ENCODE assay signal across 16 mouse cellular contexts in the genomic region with DNA sequence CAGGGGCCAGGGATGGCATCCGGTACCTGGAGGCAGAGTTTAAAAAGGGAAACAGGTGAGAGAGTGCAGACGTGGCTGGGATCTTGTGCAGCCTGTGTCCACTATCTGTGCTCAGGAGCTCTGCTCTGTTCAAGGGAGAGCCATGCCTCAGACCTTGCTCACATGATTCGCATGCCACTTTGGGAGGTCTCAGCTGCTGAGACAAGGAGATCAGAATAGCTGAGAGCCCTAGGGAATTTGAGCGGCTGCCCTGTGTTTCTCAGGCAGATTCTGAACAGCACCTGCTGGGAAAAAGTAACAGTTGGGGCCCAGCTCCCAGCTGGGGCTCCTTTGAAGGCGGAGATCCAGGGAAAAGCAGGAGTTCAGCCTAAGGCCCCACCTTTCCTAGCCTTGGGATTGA. TPM values are rescaled to one million over a fixed set of nuclear protein-coding genes. Genes with fewer than 3 reads are reported as not detected.
DNase-seq lines count a peak whose midpoint lies in the region; ATAC-seq and TF ChIP-seq lines count a peak whose summit lies in the region.
"Had no signal": no experiment of that assay in that cellular context is flagged by ENCODE, and none has a peak within 500 bp of the region (broad histone marks: within the 10 kb centered on the region; RNA-seq: fewer than 3 reads in every experiment).

No protein-coding gene starts in this region.

- H3K27ac ChIP-seq in heart, embryonic 13.5 days (replicated peaks): peak overlapping the region; percentile 61
- H3K27ac ChIP-seq in liver, embryonic 12.5 days: peak overlapping the region; percentile 39
- H3K27ac ChIP-seq in embryonic facial prominence, embryonic 10.5 days (replicated peaks): peak overlapping the region; percentile 36; the same call in 1 of the 2 replicates
- no peak overlapping the region for H3K27ac ChIP-seq in hindbrain, postnatal 0 days
- H3K27ac ChIP-seq: lung, embryonic 15.5 days had no signal

- H3K27me3 ChIP-seq in heart, embryonic 13.5 days (replicated peaks): 0 out of 2 replicates have a peak, but pooled peaks cover under 1% of the 10 kb centered on the region
- H3K27me3 ChIP-seq in liver, embryonic 12.5 days (replicated peaks): peaks cover under 1% of the 10 kb centered on the region; the same call in 1 of the 2 replicates
- H3K27me3 ChIP-seq in embryonic facial prominence, embryonic 10.5 days (replicated peaks; ENCODE audit: low read depth, poor library complexity, severe bottlenecking): peaks cover 13% of the 10 kb centered on the region
- H3K27me3 ChIP-seq in hindbrain, postnatal 0 days (ENCODE audit: insufficient read depth, low read length): no peaks in the 10 kb centered on the region
- H3K27me3 ChIP-seq: lung, embryonic 15.5 days had no signal

- 56% methylated on average over 5 of the region's 5 CpGs for WGBS in heart, embryonic 13.5 days
- WGBS in liver, embryonic 12.5 days (ENCODE audit: insufficient replicate concordance): 89% methylated on average over 5 of the region's 5 CpGs
- 68% methylated on average over 5 of the region's 5 CpGs for WGBS in embryonic facial prominence, embryonic 10.5 days
- WGBS in hindbrain, postnatal 0 days: 55% methylated on average over 5 of the region's 5 CpGs

- ATAC-seq in heart, embryonic 13.5 days (ENCODE audit: extremely low read depth, insufficient number of reproducible peaks, low FRiP score, low TSS enrichment): no peak
- no peak for ATAC-seq in liver, embryonic 12.5 days
- ATAC-seq in hindbrain, postnatal 0 days: no peak

- H3K9me3 ChIP-seq in heart, embryonic 13.5 days: no peaks in the 10 kb centered on the region
- H3K9me3 ChIP-seq in liver, embryonic 12.5 days (replicated peaks): no peaks in the 10 kb centered on the region
- no peaks in the 10 kb centered on the region for H3K9me3 ChIP-seq in embryonic facial prominence, embryonic 10.5 days
- no peaks in the 10 kb centered on the region for H3K9me3 ChIP-seq in hindbrain, postnatal 0 days (ENCODE audit: low read length)
- H3K9me3 ChIP-seq: lung, embryonic 15.5 days; megakaryocyte, embryonic 14.5 days had no signal

- no peak overlapping the region for H3K4me3 ChIP-seq in heart, embryonic 13.5 days
- no peak overlapping the region for H3K4me3 ChIP-seq in liver, embryonic 12.5 days
- no peak overlapping the region for H3K4me3 ChIP-seq in embryonic facial prominence, embryonic 10.5 days
- H3K4me3 ChIP-seq in hindbrain, postnatal 0 days (ENCODE audit: low read length): no peak overlapping the region
- H3K4me3 ChIP-seq: lung, embryonic 15.5 days; megakaryocyte, embryonic 14.5 days had no signal

- H3K36me3 ChIP-seq in heart, embryonic 13.5 days: peaks cover 87% of the 10 kb centered on the region
- H3K36me3 ChIP-seq in liver, embryonic 12.5 days: peaks cover 81% of the 10 kb centered on the region
- peaks cover 91% of the 10 kb centered on the region for H3K36me3 ChIP-seq in embryonic facial prominence, embryonic 10.5 days (replicated peaks)
- peaks cover 70% of the 10 kb centered on the region for H3K36me3 ChIP-seq in hindbrain, postnatal 0 days (ENCODE audit: insufficient read depth, low read length)

- H3K4me2 ChIP-seq in heart, embryonic 13.5 days: no peak overlapping the region
- H3K4me2 ChIP-seq in liver, embryonic 12.5 days: no peak overlapping the region
- no peak overlapping the region for H3K4me2 ChIP-seq in hindbrain, postnatal 0 days (ENCODE audit: low read depth, low read length)
- H3K4me2 ChIP-seq: lung, embryonic 15.5 days had no signal

- H3K4me1 ChIP-seq in heart, embryonic 13.5 days: peaks cover 48% of the 10 kb centered on the region
- peaks cover 52% of the 10 kb centered on the region for H3K4me1 ChIP-seq in liver, embryonic 12.5 days
- H3K4me1 ChIP-seq in embryonic facial prominence, embryonic 10.5 days: peaks cover 44% of the 10 kb centered on the region
- no peaks in the 10 kb centered on the region for H3K4me1 ChIP-seq in hindbrain, postnatal 0 days (ENCODE audit: insufficient read depth, low read length)

- DNase-seq in heart, adult 9 months (ENCODE audit: low spot score in 2 of 2): no peak
- DNase-seq in liver: no peak
- no peak for DNase-seq in embryonic facial prominence, embryonic 10.5 days (ENCODE audit: low spot score)
- DNase-seq in hindbrain, postnatal 0 days (ENCODE audit: low spot score): no peak
- DNase-seq in yolk sac, embryonic 10.5 days (ENCODE audit: low spot score): no peak
- DNase-seq: cerebellum, adult 11 months; heart, postnatal 14 days; kidney, adult 2 months; layer of hippocampus, adult 9-11 months; left cerebral cortex, postnatal 4 days; right cerebral cortex, adult 18-20 months had no signal

- peak overlapping the region; percentile 58 for H3K9ac ChIP-seq in heart, embryonic 13.5 days
- H3K9ac ChIP-seq in liver, embryonic 12.5 days: no peak overlapping the region
- H3K9ac ChIP-seq in hindbrain, postnatal 0 days (replicated peaks; ENCODE audit: low read length): 0 out of 2 replicates have a peak overlapping the region, but pooled peaks have one; percentile 14
- H3K9ac ChIP-seq: lung, embryonic 15.5 days had no signal

- no peak for TF ChIP-seq CTCF in hindbrain, postnatal 0 days (IDR thresholded peaks at IDR 0.05; ENCODE audit: low read depth)

RNA-seq across cellular contexts. Expression of gene Paqr6, which starts 4.8 kb away (rescaled TPM):
- 2.6 and 3.8 TPM in 2 replicates for polyA plus RNA-seq in heart, embryonic 13.5 days (2015; fragmentation: Nextera tagmentation; extraction: Ambion mirVana)
- 9.2 and 10.0 TPM in 2 replicates for polyA plus RNA-seq in liver, embryonic 12.5 days (2016; fragmentation: Nextera tagmentation; extraction: Ambion mirVana)
- polyA plus RNA-seq in embryonic facial prominence, embryonic 10.5 days (2016; fragmentation: Nextera tagmentation; extraction: Ambion mirVana): 0.43 and 1.2 TPM in 2 replicates
- 8.3 and 10.1 TPM in 2 replicates for total RNA-seq in hindbrain, postnatal 0 days (2014; rRNA removed)
- polyA plus RNA-seq in hindbrain, postnatal 0 days (2015; fragmentation: Nextera tagmentation; extraction: Ambion mirVana): 8.6 and 10.3 TPM in 2 replicates

RNA-seq across cellular contexts. Expression of gene Bglap3, which starts 13.0 kb away (rescaled TPM):
- polyA plus RNA-seq in heart, embryonic 13.5 days (2015; fragmentation: Nextera tagmentation; extraction: Ambion mirVana): not detected in 2 replicates
- polyA plus RNA-seq in liver, embryonic 12.5 days (2016; fragmentation: Nextera tagmentation; extraction: Ambion mirVana): 0.11 and 0.13 TPM in 2 replicates
- polyA plus RNA-seq in embryonic facial prominence, embryonic 10.5 days (2016; fragmentation: Nextera tagmentation; extraction: Ambion mirVana): 0.10 and 0.35 TPM in 2 replicates
- not detected in 2 replicates for total RNA-seq in hindbrain, postnatal 0 days (2014; rRNA removed)
- 0.15 TPM in 1 of 2 replicates, not detected in the other for polyA plus RNA-seq in hindbrain, postnatal 0 days (2015; fragmentation: Nextera tagmentation; extraction: Ambion mirVana)
- total RNA-seq: heart, postnatal 14 days had no signal
- polyA plus RNA-seq: lung, embryonic 15.5 days had no signal

RNA-seq across cellular contexts. Expression of gene Bglap2, which starts 18.9 kb away (rescaled TPM):
- not detected in 2 replicates for polyA plus RNA-seq in heart, embryonic 13.5 days (2015; fragmentation: Nextera tagmentation; extraction: Ambion mirVana)
- not detected in 2 replicates for polyA plus RNA-seq in liver, embryonic 12.5 days (2016; fragmentation: Nextera tagmentation; extraction: Ambion mirVana)
- polyA plus RNA-seq in embryonic facial prominence, embryonic 10.5 days (2016; fragmentation: Nextera tagmentation; extraction: Ambion mirVana): not detected in 2 replicates
- total RNA-seq in hindbrain, postnatal 0 days (2014; rRNA removed): not detected in 2 replicates
- polyA plus RNA-seq in hindbrain, postnatal 0 days (2015; fragmentation: Nextera tagmentation; extraction: Ambion mirVana): not detected in 2 replicates
- total RNA-seq: heart, postnatal 14 days; left cerebral cortex, postnatal 4 days had no signal
- polyA plus RNA-seq: kidney, adult 2 months; lung, embryonic 15.5 days; spleen, adult 2 months had no signal

RNA-seq across cellular contexts. Expression of gene Smg5, which starts 23.5 kb away (rescaled TPM):
- polyA plus RNA-seq in heart, embryonic 13.5 days (2015; fragmentation: Nextera tagmentation; extraction: Ambion mirVana): 43.9 and 44.2 TPM in 2 replicates
- polyA plus RNA-seq in liver, embryonic 12.5 days (2016; fragmentation: Nextera tagmentation; extraction: Ambion mirVana): 56.1 and 58.8 TPM in 2 replicates
- 84.8 and 86.3 TPM in 2 replicates for polyA plus RNA-seq in embryonic facial prominence, embryonic 10.5 days (2016; fragmentation: Nextera tagmentation; extraction: Ambion mirVana)
- total RNA-seq in hindbrain, postnatal 0 days (2014; rRNA removed): 78.8 and 98.1 TPM in 2 replicates
- polyA plus RNA-seq in hindbrain, postnatal 0 days (2015; fragmentation: Nextera tagmentation; extraction: Ambion mirVana): 42.9 and 43.0 TPM in 2 replicates

RNA-seq across cellular contexts. Expression of gene Tmem79, which starts 23.6 kb away (rescaled TPM):
- 1.6 TPM in 2 replicates for polyA plus RNA-seq in heart, embryonic 13.5 days (2015; fragmentation: Nextera tagmentation; extraction: Ambion mirVana)
- polyA plus RNA-seq in liver, embryonic 12.5 days (2016; fragmentation: Nextera tagmentation; extraction: Ambion mirVana): 1.6 and 2.0 TPM in 2 replicates
- polyA plus RNA-seq in embryonic facial prominence, embryonic 10.5 days (2016; fragmentation: Nextera tagmentation; extraction: Ambion mirVana): 2.4 and 4.8 TPM in 2 replicates
- 0.52 and 0.54 TPM in 2 replicates for total RNA-seq in hindbrain, postnatal 0 days (2014; rRNA removed)
- 1.1 and 1.5 TPM in 2 replicates for polyA plus RNA-seq in hindbrain, postnatal 0 days (2015; fragmentation: Nextera tagmentation; extraction: Ambion mirVana)
